Mouse (Mus musculus) thymus, postnatal 36 days (tissue): ENCODE data around the gene Sowahd.
"Not testable (repeated sequence)": the region's sequence is repeated elsewhere in the genome, so short reads cannot be mapped to it uniquely, and the experiment has no call there.

Experiments used
- DNase-seq, 2 experiments: peaks; one replicate each; pipeline ENCODE4 v3.0.0; 2022; ENCODE audit warnings: mixed read lengths in 2 of 2

Sowahd gene

GRCm38 (mm10) chrX:37048066-37048889 lies at the start of gene Sowahd:
Sowahd (plus strand) TSS chrX:37048845.
- DNase-seq: no peak

GRCm38 (mm10) chrX:37013870-37014269 lies 34.8 kb upstream of the Sowahd start:
- no peak for DNase-seq

- DNase-seq: no peak
These were observed 30.4 kb upstream of the Sowahd start for GRCm38 (mm10) chrX:37018150-37018654.

GRCm38 (mm10) chrX:37019045-37019444 lies 29.6 kb upstream of the Sowahd start:
- DNase-seq: no peak

GRCm38 (mm10) chrX:37022690-37023089 lies 26.0 kb upstream of the Sowahd start:
- peak; percentile 59 to 63 for DNase-seq

DNA sequence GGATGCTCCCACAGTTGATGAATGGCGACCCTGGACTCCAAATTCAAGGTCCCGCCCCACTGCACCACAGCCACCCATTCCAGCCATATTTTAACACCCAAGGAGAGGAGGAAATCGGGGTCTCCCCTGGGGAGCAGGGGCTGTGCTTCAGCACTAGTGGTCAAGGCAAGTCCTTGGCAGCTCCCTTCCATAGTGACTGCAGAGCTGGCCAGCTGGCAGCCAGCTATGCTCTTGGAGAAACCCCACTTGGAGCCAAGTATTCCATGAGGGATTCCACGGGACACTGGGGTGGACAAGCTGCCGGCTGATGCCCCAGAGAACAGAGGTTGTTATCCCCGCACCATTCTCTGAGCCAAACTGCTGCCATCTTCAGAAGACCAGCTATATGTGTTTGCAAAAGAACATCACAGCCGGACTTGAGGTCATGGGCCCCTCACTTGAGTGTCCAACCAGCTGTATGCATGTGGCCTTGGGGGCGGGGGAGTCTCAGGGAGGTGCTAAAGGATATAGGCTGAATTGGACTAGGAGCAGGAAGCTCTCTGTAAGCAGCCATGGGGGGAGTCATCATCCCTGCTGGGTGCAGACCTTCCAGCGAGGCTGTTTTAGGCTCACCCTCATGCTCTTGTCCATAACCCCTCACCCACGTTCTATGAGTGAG lies 24.9 kb upstream of the Sowahd start:
- no peak for DNase-seq

DNA sequence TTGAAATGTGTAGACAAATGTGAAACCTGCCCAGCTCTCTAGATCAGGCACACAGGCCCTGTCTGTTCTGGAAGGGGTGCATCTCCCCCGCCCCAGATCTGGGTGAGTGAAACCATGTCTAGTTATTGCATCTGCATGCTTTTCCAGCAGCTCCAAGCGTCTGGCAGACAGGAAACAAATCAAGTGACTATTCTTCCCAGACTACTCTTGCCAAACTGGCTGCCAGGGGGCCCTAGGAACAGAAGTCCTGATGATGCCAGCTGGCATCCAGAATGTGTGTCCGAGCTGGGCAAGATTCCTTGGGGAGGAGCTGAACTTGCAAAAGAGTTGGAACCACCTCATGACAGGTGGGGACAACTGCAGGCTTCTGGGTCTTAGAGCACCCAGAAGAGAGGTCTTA lies 20.3 kb upstream of the Sowahd start:
- DNase-seq: no peak

- DNase-seq: peak; percentile 30 to 45
These were observed 5.9 kb upstream of the Sowahd start for GRCm38 (mm10) chrX:37042726-37043125.

DNA sequence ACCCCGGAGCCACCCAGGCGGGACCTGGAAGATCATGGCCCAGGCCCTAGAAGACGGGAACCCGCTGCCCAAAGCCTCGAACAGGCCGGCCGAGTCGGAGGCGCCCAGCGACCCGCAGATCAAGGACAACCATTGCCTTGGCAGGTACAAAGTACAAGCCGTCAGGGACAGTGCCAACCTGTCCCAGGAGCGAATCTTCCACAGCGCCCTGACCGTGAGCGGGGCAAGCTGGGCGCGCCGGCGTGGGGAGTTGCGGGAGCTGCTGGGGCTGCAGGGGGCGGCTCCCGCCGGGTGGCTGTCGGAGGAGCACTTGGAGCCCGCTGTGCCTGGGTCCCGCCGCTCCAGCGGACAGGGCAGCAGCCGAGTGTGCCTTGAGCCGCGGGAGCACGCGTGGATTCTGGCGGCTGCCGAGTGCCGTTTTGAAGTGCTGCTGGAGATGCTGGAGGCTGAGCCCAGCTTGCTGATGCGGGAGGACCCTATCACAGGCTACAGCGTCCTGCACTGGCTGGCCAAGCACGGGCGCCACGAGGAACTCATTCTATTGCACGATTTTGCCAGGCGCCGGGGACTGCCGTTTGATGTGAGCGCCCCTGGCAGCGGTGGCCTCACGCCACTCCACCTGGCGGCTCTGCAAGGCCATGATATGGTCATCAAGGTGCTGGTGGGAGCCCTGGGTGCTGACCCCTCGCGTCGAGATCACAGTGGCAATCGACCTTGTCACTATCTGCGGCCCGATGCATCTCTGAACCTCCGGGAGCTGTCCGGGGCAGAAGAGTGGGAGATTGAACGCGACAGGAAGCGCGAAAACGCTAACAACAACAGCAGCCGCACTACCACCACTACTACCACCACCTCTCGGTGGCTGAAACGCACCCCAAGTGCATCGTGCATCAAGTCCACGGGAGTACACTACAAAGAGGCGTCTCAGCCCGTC lies 512 bp downstream of the Sowahd start:
- no peak for DNase-seq

DNA sequence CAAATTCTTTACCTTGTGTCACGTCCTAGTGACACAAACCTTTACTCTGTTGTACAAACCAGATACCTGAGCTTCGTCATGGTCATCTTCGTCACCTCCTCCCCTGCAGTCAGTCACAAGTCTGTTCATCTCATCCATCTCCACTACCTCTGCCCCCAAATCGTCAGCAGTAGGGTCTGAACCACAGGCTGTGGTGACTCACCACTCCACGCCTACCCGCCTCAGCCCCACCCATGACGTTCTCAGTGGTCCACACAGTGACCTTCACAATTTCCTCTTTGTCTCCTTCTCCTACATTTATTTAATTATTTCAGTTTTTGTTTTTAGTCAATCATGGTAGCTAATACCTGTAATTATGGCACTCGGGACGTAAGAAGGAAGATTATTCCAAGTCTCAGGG lies 15.3 kb downstream of the Sowahd start:
- DNase-seq: no peak

DNA sequence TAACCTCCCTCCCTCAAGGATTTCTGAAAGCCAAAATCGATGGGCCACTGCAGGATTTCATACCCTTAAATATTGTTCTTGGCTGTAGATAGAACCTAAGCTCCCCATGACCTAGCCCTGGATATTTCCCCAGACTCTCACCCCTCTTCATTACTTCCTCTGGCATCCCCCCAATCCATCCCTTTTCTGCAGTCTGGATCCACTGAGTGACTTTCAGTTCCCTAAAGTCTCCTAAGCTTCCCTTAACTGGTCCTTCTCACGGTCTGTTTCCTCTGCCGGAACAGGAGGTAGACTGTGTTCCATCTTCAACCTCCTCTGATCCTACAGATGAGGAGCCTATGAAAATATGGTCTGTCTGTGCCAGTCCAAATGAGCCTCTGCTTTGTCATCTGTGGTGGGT lies 18.7 kb downstream of the Sowahd start:
- no peak for DNase-seq

GRCm38 (mm10) chrX:37068766-37069165 lies 20.1 kb downstream of the Sowahd start:
- no peak for DNase-seq

DNA sequence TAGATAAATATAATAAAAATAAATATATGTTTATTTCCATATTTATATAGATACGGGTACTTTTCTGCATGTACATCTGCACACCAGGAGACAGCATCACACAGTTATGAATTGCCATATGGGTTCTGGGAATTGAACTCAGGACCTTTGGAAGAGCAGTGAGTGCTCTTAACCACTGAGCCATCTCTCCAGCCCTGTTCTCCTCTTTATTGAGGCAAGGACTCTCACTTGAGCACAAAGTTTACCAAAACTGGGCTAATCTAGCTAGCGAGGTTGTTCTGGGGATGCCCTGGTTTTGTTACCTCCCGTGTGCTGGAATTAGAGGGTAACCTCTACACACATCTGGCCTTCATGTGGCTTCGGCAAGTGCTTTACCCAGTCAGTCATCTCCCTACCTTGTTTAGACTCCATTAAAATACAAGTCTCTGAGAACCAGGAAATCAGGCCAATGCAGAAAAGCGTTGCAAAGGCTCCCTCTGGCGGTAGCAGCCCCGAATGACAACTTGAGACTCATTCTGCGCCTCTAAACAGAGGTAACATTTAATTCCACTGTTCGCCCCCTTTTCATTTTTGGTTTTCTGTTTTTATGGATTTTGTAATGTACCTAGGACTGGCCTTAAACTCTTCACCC lies 25.7 kb downstream of the Sowahd start:
- DNase-seq: peak; percentile 53 to 57

- DNase-seq: no peak
These were observed 28.0 kb downstream of the Sowahd start for GRCm38 (mm10) chrX:37076651-37077050.

DNA sequence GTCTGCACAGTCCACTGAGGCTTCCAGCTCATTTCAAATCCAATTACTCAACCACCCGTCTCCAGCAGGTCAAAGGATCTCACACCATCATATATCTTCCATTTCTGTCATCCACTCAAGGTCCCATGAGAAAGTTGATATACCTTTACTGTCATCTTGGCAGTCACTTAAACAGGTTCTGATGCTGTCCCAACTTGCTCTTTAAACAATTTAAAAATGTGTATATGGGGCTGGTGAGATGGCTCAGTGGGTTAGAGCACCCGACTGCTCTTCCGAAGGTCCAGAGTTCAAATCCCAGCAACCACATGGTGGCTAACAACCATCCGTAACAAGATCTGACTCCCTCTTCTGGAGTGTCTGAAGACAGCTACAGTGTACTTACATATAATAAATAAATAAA lies 31.7 kb downstream of the Sowahd start:
- DNase-seq: not testable (repeated sequence)

- DNase-seq: no peak
These were observed 32.5 kb downstream of the Sowahd start for GRCm38 (mm10) chrX:37081194-37081593.

- no peak for DNase-seq
These were observed 35.8 kb downstream of the Sowahd start for GRCm38 (mm10) chrX:37084318-37084926.

- peak; percentile 84 to 90 for DNase-seq
These were observed 36.4 kb downstream of the Sowahd start, which contains the start of gene Rpl39 for GRCm38 (mm10) chrX:37084927-37085660. Rpl39 (minus strand) TSS chrX:37085402.

- DNase-seq: no peak
These were observed 37.0 kb downstream of the Sowahd start for GRCm38 (mm10) chrX:37085665-37086064.

DNA sequence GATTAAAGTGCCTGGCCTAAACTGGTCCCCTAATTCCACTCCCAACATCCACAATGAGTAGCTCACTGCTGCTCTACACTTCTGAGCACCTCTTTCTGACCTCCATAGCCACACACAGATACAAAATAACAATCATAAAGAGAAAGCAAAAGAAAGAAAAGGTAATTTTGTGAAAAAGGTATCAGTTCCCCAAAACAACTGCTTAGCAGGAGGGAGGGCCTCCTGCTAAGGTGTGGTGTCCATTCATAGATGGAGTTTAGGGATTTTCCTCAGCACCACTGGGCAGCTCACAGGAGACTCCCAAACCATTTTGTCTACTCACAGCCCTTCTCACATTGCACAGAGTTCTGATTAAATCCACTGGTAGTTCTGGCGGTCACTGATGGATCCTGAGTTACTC lies 40.1 kb downstream of the Sowahd start:
- no peak for DNase-seq

DNA sequence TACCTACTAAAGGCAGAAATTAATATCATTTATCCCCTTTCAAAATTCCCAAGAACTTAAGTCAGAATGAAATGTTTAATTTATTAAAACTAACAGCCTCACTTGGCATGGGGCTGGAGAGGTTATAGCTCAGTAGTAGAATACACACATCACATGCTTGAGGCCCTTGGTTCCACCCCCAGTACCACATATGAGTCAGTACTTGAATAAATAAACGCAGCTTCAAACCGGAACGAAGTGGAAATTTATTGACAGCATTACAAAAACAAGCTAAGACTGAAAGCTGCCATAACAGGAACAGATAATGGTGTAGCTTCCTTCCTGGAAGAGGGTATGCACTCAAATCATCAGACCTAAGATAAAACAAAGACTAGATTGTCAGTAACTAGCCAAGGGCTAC lies 42.8 kb downstream of the Sowahd start:
- DNase-seq: no peak
